Mouse (Mus musculus): ENCODE measurements around the gene Mecr.
A peak's percentile ranks its signal among the peaks of the same experiment; 100 is the strongest.

Gene Mecr

DNA sequence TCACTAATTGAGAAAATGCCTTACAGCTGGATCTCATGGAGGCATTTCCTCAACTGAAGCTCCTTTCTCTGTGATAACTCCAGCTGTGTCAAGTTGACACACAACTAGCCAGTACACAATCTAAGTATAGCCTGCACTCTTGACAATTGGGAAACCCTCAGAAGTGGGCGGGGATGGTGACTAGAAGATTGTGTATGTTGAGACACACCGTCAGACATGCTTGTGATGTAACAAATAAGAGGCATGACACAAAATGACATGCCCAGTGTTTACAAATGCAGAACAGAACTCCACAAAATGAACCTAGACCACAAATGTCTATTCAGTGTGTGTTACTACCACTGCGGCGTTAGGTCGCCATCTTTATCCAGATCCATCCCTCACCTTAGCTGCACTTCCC is 53.8 kb downstream of the Mecr start:
- DNase-seq (ENCODE audit: low spot score): no peak

DNA sequence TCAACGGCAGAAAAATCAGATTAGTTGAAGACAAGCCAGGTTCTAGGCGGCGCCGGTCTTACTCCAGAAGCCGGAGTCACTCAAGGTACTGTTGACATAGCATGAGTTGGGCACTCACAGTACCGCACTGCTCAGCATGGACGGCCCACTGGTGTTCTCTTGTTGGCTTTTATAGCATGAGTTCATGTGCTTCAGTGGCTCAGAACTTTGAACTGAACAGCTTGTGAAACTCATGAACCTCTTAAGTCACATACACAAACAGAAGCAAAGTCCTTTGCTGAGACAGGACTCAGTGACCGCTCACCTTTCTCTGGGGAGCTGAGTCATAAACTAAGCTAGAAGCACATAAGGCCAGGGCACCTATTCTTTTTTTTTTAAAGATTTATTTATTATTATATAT is 54.5 kb downstream of the Mecr start:
- no peak for DNase-seq (ENCODE audit: low spot score)

DNA sequence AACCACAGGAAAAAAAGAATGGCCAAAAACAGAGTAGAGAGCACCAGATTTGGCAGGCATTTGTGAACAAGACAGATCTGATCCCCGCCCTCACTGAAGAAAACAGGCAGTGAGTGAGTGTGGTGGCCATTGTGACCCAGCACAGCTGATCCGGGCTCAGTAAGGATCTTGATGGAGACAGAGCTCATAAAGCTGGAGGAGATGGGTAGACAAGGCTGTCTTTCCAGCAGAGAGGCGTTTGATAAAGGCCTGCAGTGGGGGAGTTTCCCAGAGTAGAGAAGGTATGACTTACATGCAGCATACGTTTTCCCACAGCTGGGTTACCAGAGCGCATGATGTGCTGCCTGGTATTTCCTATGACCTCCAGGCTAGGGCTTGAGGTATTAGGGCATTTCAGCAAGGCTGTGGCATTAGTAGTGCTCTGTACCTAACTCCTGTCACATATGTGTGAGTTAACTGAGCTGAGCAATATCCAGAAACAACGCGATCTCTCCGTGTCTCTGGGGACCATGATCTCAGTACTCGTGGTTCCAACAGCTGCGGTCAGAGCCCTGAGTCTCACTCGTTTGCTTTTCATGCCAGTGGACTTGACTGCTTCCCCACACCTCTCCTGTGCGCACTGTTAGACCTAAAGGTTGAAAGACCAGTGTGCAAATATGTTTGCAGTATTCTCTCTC is 55.4 kb downstream of the Mecr start:
- DNase-seq (ENCODE audit: low spot score): no peak

DNA sequence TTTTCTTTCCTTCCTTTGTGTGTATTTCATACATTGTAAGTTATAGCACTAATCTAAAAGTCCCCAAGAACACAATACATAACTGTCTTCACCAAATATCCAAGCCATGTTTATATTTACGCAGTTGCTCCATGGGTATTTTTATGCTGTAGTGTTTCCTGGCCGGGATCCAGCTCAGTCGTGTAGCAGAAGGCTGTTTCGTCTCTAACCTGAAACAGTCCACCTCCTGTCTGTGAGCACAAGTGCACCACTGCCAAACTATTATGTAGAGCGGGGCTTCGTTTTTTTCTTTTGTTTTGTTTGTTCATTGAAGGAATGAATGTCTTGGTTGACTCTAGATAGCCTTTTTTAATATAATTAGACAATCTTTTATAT is 55.9 kb downstream of the Mecr start:
- no peak for DNase-seq (ENCODE audit: low spot score)

DNA sequence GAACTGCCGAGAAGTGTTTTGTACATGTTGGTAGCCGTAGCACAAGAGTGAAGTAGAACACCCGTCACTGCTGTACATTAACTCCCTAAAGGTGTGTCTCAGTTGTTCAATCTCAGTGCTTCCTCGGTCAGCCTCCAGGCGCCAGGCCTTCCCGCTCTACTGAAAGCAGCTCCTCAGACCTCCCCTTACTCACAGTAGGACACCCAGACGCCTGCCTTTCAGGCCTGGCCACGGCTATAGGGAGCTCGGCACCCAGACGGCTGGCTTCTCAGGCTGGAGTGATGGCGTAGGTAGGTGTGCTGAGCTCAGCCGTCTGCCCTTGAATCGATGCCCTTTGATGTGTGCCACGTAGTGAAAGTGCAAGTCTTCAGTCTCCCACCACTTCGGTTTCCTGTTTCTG is 57.8 kb downstream of the Mecr start:
- DNase-seq (ENCODE audit: low spot score): no peak

DNA sequence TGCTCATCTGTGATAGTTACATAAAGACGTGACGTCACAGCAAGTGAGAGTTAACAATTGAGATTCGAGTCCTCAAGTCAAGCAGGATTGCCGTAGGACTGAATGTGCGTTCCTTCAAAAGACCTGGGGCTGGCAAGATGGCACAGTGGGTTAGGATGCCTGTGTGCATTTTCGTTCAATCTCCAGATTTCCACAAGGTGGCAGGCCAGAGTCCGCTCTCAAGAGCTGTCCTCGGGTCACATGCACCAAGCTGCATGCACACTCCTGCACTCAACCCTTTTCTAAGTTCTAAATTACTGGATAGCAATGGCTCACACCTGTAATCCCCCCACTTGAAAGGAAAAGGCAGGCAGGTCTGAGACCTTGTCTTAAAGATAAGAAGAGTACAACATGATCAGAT is 61.2 kb downstream of the Mecr start:
- peak; percentile 71 for DNase-seq (ENCODE audit: low spot score)

DNA sequence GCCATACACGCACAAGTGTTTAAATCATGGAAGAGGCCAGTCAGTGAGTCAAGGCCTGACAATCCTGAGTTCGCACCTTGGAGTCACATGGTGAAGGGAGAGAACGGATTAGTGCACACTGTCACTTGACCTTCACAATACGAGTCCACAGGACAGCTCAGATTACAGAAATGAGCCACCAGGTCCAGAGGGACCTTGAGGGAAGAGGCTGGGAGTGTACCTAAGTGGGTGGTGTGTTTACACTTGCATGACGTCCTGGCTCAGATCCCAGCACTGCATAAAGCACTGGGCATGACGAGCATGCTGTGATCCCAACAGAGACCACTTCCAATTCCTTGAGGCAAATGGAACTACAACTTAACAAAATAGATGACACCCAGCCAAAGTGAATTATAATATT is 63.2 kb downstream of the Mecr start:
- DNase-seq (ENCODE audit: low spot score): no peak

DNA sequence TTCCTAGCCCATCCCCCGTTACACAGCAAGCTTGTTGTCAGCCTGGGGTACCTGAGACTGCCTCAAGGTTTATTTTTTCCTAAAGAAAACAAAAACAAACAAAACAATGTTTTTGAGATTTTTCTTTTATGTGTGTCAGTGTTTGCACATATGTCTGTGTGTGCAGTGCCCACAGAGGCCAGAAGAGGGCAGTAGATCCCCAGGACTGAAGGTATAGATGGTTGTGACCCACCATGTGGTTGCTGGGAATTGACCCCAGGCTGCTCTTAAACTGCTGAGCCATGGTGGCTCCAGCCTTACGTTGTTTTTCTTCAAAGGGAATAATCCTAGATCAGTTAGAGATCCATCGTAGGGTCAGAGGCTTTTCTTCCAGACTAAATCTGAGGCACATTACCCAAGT is 64.6 kb downstream of the Mecr start:
- DNase-seq (ENCODE audit: low spot score): no peak

DNA sequence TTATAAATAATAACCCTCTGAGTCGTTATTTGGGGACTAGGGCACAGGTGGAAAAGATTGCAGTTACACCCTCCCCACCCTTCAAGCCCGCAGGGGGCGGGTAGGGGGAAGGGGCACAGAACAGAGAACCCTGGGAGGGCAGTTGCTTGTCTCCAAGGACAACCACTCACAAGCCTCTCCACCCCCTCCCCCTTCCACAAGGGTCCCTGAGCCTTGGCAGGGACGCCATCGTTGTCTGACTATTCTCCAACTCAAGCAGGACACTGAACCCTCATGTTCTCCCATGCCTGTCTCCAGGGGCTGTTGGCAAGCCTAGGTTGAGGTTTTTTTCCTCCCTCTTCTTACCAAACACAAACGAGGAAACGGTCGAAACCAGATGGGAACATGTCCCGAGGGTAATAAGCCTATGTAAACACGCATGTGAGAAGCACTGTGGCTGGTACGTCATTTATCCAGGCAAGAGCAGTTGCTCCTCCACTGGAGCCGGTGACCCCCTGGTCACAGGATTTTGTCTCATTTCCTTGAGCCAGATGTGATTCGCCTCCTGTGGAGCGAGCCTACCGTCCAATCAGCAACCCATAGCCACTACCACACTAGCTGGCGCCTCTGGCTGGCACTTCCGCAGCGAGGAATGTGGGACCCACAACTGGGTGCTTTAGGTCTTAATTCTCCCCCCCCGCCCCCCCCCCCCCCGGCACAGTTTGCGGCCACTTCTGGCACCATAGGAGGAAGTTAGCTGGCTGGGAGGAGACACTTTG is 67.1 kb downstream of the Mecr start:
- DNase-seq (ENCODE audit: low spot score): no peak

DNA sequence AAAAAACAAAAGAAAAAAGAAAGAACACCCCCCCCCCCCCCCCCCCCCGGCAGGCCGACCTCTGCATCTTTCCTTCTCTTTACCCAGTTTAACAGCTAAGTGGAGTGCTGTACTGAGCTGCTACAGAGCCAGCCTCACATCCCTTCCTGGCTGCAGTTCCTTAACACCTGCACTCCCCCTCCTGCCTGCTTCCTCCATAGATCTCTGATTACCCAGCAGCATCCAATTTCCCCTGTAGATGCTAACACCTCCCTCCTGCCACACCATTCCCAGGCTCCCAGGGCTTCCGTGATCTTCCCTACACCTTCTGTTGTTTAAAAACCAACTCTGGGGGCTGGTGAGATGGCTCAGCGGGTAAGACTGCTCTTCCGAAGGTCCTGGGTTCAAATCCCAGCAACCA is 68.3 kb downstream of the Mecr start:
- no peak for DNase-seq (ENCODE audit: low spot score)

DNA sequence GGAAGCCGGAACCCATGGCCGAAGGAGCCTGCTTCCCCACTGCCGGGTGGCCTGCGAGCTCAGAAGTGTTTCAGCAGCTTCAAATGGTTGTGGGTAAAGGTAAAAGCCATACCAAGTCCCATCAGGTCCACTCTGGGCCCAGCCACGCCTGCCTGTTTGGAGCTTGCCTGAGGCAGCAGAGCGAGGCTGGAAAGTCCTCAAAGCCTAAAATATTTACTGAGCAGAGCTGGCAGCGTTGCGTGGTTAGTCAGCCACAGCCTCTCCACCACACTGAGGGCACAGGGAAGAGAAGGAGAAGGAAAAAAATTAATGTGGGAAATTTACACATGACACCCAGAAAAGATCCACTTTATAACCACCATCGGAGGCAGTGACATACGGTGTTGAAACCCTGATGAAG is 70.3 kb downstream of the Mecr start:
- DNase-seq (ENCODE audit: low spot score): no peak

DNA sequence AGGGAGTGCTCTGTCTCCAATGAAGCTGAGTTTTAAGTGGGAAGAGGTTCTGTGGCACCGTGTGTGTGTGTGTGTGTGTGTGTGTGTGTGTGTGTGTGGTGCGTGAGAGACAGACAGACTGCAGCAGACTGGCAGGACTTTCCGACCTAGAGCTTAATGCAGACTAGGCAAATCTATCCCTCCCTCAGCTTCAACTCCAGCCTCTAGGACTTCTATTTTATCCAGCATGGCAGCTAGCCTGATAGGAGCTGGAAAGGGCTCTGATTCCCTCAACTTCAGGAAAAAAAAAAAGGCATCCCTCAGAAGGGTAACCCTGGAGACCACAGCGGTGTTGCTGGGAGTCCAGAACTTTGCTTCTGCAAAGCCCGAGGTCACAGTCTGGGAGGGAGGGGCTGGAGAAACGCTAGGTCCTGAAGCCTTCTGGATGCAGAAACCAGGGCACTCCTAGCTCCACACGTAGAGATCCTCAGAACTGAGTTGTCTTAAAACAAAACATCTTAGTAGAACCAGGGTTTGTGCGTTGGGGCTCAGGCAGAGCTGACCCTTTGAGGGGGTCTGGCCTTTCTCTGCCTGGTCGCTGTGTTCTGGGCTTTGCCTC is 70.9 kb downstream of the Mecr start:
- no peak for DNase-seq (ENCODE audit: low spot score)

DNA sequence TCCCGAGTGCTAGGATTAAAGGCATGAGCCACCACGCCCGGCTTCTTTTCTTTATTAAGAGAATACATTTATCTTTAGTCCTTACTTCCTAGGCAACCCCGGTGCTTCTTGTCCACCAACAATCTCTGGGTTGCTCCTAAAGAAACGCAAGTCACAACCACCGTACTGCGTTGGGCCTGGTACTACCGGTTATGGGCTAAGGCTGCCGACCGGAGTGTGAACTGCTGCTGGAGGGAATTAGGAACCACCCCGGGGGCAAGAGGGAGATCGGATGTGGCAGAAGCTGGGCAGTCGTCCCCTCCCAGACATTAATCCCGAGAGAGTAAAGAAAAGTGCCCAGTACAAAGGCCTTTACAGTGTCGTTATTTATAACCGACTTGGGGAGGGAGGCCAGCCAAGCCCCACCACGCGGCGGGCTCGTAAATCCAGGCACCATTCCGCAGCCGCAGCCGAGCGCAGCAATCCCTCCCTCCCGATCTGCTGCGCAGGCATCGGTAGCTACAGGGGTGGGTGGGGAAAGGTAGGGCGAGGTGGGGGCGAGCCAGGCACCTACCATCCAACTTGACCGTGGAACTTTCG is 71.7 kb downstream of the Mecr start:
- DNase-seq (ENCODE audit: low spot score): no peak

DNA sequence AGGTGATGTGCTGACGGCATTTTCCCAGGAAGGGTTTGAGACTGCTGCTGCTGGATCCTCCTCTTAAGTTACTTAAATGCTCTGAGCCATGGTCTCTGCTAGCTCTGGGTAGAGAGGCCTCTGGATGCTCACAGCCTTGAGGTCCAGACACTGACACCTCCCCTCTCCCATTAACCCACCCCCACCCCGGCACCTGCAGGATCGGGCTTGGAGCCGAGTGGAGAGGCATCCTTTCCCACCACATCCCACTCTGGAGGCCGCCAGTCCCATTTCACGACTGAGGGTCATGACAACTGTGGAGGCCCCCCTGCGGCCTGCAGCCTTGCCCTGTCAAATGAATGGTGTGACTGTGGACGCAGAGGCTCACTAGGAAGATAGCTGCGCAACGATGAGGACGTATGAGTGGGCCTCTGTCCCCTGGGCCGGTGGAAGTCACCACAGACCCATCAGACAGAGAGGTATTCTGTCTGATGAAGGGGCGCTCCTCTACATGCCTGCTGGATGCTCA is 72.6 kb downstream of the Mecr start:
- no peak for DNase-seq (ENCODE audit: low spot score)

DNA sequence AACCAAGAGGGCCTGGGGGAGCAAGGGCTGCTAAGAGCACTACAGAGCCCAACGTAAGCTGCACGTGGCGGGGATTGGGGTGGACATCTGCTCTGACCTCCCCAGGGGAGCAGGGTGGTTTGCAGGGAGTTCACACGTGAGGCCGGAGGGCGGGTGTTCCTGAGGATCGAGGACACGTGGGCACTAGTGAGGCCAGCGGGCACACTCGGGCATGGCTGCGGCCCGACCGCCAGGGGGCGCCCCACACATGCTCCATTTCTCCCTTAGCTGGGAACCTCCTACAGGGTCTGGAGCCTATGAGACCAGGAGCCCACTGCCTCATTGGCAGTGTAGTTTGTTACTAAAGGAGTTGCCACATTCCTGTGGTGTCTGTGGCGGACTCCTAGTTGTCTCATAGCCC is 73.2 kb downstream of the Mecr start:
- peak; percentile 86 for DNase-seq (ENCODE audit: low spot score)

DNA sequence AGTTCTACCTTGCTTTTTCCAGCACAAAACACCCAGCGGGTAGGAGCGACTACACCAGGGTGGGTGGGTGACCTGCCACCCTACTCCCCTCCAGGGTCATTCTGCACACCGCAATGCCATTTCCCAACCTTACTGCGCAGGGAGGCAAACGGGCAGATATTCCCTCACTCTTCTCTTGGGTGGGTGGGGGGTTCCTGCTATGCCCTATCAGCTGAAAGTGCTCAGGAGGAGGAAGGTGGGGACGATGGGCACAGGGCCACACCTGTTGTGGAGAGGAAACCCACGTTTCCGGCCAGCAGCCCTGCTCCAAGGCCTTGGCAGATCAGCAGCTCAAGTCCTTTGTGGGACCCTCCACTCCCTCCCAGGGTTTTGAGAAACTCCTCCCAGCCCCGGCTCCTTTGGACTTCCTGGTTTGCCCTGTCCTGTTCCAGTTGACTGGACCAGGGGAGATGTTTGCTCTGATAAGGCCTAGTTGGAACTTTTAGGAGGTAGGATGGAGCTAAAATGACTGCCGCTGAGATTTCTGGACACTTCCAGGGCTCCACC is 73.8 kb downstream of the Mecr start:
- no peak for DNase-seq (ENCODE audit: low spot score)

Measured in retina, embryonic 14.5 days (tissue).